Mouse (Mus musculus) neural tube, embryonic 13.5 days (tissue): ENCODE data around the gene Ube2l6. TPM values are rescaled to one million over a fixed set of nuclear protein-coding genes. Genes with fewer than 3 reads are reported as not detected.
"Not testable (repeated sequence)": the region's sequence is repeated elsewhere in the genome, so short reads cannot be mapped to it uniquely, and the experiment has no call there.

Experiments used
- ATAC-seq: fragments of 200-750 bp; cut with Nextera tagmentation; 2 replicates; pipeline ENCODE4 v1.8.0; 2017; ENCODE audit warnings: low read depth, mild to moderate bottlenecking, moderate TSS enrichment, moderate library complexity
- H3K27ac ChIP-seq: fragments of 300-500 bp; sonication (generic); replicated peaks from 2 replicates; pipeline ENCODE4 v1.5.1; 2015; ENCODE audit warnings: moderate library complexity, mild to moderate bottlenecking, inconsistent platforms
- H3K27me3 ChIP-seq: fragments of 300-500 bp; sonication (generic); 2 replicates; pipeline ENCODE4 v1.6.1; 2015; ENCODE audit warnings: mild to moderate bottlenecking, inconsistent platforms
- H3K36me3 ChIP-seq: fragments of 300-500 bp; sonication (generic); 2 replicates; pipeline ENCODE4 v1.6.1; 2015; ENCODE audit warnings: mild to moderate bottlenecking, inconsistent platforms
- H3K4me1 ChIP-seq: fragments of 300-500 bp; sonication (generic); replicated peaks from 2 replicates; pipeline ENCODE4 v1.6.1; 2015; ENCODE audit warnings: inconsistent platforms
- H3K4me2 ChIP-seq: fragments of 300-500 bp; sonication (generic); 2 replicates; pipeline ENCODE4 v1.6.1; 2015; ENCODE audit warnings: inconsistent platforms, mild to moderate bottlenecking, moderate library complexity
- H3K4me3 ChIP-seq: fragments of 300-500 bp; sonication (generic); 2 replicates; pipeline ENCODE4 v1.5.1; 2015; ENCODE audit warnings: mild to moderate bottlenecking, inconsistent platforms
- H3K9ac ChIP-seq: fragments of 300-500 bp; sonication (generic); 2 replicates; pipeline ENCODE4 v1.6.1; 2015; ENCODE audit warnings: moderate library complexity, mild to moderate bottlenecking, inconsistent platforms
- H3K9me3 ChIP-seq: fragments of 300-500 bp; sonication (generic); 2 replicates; pipeline ENCODE4 v1.6.1; 2016; ENCODE audit warnings: inconsistent platforms
- WGBS: fragments of 180-500 bp; shearing (Covaris S2); methylation state at CpG from one replicate; pipeline ENCODE4 v1.1.7; 2015; 5-methylcytosine and 5-hydroxymethylcytosine counted together
- polyA plus RNA-seq: library from polyadenylated mRNA; unstranded; fragments of >200 nt; fragmentation: Nextera tagmentation; extraction: Ambion mirVana; gene quantifications from 2 replicates; pipeline ENCODE4 v1.2.1, GENCODE M21; 2015

Ube2l6 gene
- polyA plus RNA-seq, 1 experiment from 2014 or later, result 18.3 TPM

DNA sequence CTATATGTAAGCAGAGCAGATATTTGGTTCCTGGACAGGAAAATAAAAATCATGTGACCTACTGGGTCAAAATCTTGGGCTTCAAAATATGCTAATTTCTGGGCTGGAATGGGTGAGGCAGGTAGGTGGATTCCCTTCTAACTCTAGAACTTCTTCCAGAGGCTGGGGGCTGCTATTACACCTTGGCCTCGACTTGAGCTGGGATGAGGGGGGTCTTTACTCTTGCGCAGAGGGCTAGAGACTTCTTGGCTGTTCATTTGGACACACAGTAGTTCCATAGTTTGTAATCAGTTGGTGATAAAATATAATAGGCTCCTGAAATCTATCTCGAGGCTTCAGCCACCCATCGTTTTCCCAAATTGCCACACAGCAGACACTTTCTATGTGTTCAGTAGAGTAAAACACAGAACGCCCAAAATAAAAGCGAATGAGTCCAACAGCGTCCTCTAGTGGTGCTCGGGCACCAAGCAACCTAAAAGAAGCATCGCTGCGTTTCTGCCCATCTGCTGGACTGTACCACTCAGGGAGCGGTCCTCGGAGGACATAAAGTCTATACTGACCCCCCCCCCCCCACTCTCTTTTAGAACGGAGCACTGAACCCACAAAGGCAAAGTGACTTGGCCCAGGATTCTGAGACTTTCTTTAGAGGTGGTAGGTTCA lies 665 bp upstream of the Ube2l6 start:
- no peaks in the 10 kb centered on the region for H3K9me3 ChIP-seq
- peak; percentile 66 for ATAC-seq
- WGBS, result 9% methylated on average over 13 of the region's 13 CpGs
- H3K27me3 ChIP-seq, result no peaks in the 10 kb centered on the region
- peak overlapping the region; percentile 97 for H3K4me2 ChIP-seq
- 0 out of 2 replicates have a peak overlapping the region, but pooled peaks have one; percentile 46 for H3K27ac ChIP-seq
- H3K4me3 ChIP-seq, result peak overlapping the region; percentile 58
- H3K9ac ChIP-seq, result peak overlapping the region; percentile 76
- H3K4me1 ChIP-seq, result peaks cover 7% of the 10 kb centered on the region
- H3K36me3 ChIP-seq, result no peaks in the 10 kb centered on the region

DNA sequence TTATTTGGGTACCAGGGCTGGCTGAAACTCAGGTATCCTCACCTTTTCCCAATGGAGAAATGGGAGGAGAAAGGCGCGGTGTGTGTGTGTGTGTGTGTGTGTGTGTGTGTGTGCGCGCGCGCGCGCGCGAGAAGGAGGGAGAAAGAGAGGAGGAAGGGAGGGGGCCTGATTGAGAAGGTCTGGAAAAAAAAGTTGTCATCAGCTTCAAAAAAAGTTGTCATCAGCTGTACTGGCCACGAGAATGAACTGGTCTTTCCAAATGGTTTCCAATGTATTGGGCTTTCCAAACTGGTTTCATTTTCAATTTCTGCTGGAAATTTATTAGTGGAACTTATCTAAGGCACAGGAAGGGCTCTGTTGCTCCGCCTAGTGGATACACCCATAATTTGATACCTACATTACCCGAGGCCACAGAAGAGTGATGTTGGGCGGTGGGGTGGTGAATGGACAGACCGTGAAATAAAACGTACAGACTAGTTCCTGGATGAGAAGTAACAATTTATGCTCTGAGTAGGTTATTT lies 473 bp downstream of the Ube2l6 start:
- Histone ChIP-seq H3K9ac (peak overlapping the region; percentile 76), H3K4me3 (peak overlapping the region; percentile 58), H3K36me3 (no peaks in the 10 kb centered on the region), H3K4me2 (peak overlapping the region; percentile 97), H3K27ac (0 out of 2 replicates have a peak overlapping the region, but pooled peaks have one; percentile 46), H3K4me1 (peaks cover 7% of the 10 kb centered on the region), H3K27me3 (no peaks in the 10 kb centered on the region), H3K9me3 (no peaks in the 10 kb centered on the region)
- ATAC-seq, result peak; percentile 62
- WGBS, result under 1% methylated on average over 16 of the region's 16 CpGs

DNA sequence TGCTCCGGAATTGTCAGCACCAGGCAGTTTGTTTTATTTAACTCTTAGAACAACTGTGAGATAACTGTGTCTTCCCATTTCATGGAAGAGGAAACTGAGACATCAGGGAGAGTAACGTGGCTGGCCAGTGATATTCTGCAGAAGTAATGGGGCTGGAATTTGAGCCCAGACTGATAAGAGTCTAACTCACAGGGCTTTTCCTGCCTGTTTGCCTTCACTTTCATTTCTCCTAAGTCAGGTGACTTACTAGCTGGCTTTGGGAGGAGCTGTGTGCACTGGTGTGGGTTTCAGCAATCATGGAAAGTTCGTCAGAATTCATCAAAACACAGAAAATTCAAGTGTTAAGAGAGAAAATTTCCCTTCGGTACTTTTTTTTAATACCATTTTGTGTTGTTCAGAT lies 1.7 kb downstream of the Ube2l6 start:
- H3K9me3 ChIP-seq, result no peaks in the 10 kb centered on the region
- no peak overlapping the region for H3K4me3 ChIP-seq
- no peak overlapping the region for H3K4me2 ChIP-seq
- 80% methylated on average over 4 of the region's 4 CpGs for WGBS
- H3K9ac ChIP-seq, result no peak overlapping the region
- no peaks in the 10 kb centered on the region for H3K36me3 ChIP-seq
- H3K4me1 ChIP-seq, result peaks cover 7% of the 10 kb centered on the region
- no peak for ATAC-seq
- no peak overlapping the region for H3K27ac ChIP-seq
- H3K27me3 ChIP-seq, result no peaks in the 10 kb centered on the region

DNA sequence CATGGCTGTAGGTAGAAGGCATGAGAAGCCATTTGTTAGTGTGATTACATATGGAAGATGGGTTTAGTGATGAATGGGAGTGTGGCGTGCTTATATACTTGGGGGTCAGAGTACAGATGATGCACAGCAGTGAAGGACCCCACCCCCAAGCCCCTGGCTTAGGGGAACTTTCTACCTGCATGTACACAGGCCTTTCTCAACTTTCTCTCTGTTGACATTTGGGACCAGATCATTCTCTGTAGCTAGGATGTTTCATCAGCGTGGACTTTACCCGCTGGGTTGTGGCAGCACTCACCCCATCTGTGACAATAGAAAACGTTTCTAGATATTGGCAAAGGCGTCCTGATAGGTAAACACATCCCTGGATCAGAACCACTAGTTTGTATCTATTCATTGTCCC lies 2.6 kb downstream of the Ube2l6 start:
- H3K9me3 ChIP-seq, H3K27ac ChIP-seq, H3K4me3 ChIP-seq, H3K27me3 ChIP-seq, H3K4me2 ChIP-seq, H3K36me3 ChIP-seq, H3K4me1 ChIP-seq, ATAC-seq, H3K9ac ChIP-seq: not testable (repeated sequence)
- WGBS, result 82% methylated on average over 5 of the region's 5 CpGs

DNA sequence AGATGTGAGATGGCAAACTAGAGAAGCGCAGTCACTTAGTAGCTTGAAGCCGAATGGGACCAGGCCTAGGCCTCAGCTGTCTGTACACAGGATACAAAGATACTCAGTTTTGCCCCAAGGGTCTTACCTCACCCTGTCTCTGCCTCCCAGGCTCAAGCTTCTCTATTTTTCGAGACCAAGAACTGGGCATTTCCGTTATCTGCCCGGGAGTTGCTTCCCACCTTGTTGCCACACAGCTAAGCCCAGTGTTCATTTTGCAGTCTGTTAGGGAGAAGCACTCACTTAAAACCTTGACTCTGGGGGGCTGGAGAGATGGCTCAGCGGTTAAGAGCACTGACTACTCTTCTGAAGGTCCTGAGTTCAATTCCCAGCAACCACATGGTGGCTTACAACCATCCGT lies 5.3 kb downstream of the Ube2l6 start:
- Histone ChIP-seq H3K4me2 (no peak overlapping the region), H3K4me3 (no peak overlapping the region), H3K9me3 (no peaks in the 10 kb centered on the region), H3K9ac (no peak overlapping the region), H3K4me1 (peaks cover 4% of the 10 kb centered on the region; the same call in 1 of the 2 replicates), H3K27me3 (no peaks in the 10 kb centered on the region), H3K27ac (no peak overlapping the region), H3K36me3 (no peaks in the 10 kb centered on the region)
- ATAC-seq, result no peak
- WGBS, result 92% methylated on average over 7 of the region's 7 CpGs

DNA sequence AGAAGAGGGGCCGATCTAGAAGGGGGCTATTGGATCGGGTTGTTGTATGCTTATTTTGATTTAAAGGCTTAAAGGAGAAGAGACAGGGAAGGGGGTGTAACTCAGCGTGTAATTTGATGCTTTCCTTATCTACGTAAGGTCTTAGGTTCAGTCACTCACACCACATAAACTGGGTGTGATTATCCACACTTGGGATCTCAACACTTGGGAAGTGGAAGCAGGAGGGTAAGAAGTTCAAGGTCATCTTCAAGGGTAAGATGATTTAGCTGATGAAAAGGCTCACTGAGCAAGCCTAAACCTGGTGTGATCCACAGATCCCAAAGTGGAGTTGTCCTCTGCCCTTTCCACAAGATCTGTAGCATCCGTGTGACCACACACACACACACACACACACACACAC lies 7.9 kb downstream of the Ube2l6 start:
- H3K4me2 ChIP-seq, result no peak overlapping the region
- H3K4me1 ChIP-seq, result no peaks in the 10 kb centered on the region
- H3K27ac ChIP-seq, result no peak overlapping the region
- no peaks in the 10 kb centered on the region for H3K27me3 ChIP-seq
- H3K9ac ChIP-seq, result no peak overlapping the region
- WGBS, result 76% methylated on average over 5 of the region's 5 CpGs
- no peaks in the 10 kb centered on the region for H3K36me3 ChIP-seq
- no peaks in the 10 kb centered on the region for H3K9me3 ChIP-seq
- H3K4me3 ChIP-seq, result no peak overlapping the region
- no peak for ATAC-seq

DNA sequence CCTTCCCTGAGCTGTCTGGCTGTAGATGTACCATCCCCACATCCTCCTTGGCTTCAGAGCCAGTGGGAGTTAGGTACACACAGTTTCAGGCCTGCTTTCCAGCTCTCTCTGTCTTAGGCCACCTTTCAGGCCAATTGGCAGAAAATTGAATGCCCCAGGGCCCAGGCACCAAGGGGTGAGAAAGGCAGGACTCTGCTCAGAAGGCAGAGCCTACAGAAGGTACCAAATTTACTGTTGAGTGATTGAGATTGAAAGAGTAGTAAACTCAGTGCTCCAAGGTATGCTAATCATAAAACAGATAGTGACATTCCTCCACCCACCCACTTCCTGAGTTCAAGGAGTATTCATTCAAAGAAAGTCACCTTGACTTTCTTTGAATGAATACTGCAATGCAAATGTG lies 10.7 kb downstream of the Ube2l6 start:
- H3K4me3 ChIP-seq, result no peak overlapping the region
- ATAC-seq, result no peak
- no peaks in the 10 kb centered on the region for H3K27me3 ChIP-seq
- H3K9me3 ChIP-seq, result no peaks in the 10 kb centered on the region
- H3K36me3 ChIP-seq, result no peaks in the 10 kb centered on the region
- H3K27ac ChIP-seq, result no peak overlapping the region
- H3K4me2 ChIP-seq, result no peak overlapping the region
- H3K4me1 ChIP-seq, result no peaks in the 10 kb centered on the region
- H3K9ac ChIP-seq, result no peak overlapping the region

DNA sequence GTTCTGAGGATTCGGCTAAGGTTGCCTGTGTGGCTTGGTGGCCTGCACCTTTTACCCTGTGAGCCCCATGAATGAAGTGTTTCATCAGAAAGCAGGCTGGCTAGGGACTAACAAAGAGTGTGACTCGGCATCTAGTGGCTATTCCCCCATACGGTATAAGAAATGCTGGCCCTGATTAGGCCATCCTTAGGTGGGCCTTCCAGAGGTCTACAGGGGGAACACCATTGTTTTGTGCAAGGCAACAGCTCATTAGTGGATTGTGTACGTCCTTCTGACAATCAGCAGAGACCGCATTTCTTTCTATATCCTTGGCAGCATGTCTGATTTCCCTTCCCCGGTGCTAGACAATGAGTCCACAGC lies 11.9 kb downstream of the Ube2l6 start:
- 76% methylated on average over 6 of the region's 6 CpGs for WGBS
- no peaks in the 10 kb centered on the region for H3K9me3 ChIP-seq
- no peak overlapping the region; the same call in 1 of the 2 replicates for H3K4me2 ChIP-seq
- H3K27me3 ChIP-seq, result no peaks in the 10 kb centered on the region
- no peaks in the 10 kb centered on the region for H3K36me3 ChIP-seq
- H3K27ac ChIP-seq, result no peak overlapping the region
- H3K4me3 ChIP-seq, result no peak overlapping the region
- H3K9ac ChIP-seq, result no peak overlapping the region
- H3K4me1 ChIP-seq, result no peaks in the 10 kb centered on the region
- ATAC-seq, result no peak

DNA sequence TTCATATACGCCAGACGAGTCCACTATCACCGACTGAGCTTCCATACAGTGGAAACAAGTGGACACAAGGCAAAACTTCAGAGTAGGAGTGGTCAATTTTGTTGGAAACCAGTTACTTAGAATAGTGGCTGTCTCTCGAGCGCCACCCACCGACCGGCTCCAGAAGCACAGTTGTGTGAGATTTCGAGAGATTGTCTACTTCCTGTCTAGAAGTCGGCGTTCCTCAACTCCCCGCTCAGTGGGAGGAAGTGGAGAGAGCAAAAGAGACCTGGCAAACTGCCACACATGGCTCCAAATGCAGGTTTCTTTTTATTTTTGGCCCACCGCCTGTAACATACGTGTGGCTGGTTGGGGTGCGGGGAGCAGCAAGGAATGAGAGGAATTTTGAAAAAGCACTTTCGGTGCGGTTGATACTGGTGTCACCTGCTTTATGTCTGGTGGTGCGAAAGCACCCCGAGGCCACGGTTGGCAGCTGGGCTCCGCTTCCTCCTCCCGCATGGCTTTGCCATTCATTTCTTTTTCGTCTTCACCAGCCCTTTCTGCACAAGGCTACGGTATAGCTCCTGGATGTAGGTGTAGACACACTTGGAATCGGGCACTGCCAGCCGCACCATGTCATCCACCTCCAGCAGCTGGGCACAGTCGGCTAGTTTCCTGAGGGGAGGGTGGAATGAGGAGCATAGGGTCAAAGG lies 12.4 kb downstream of the Ube2l6 start:
- Histone ChIP-seq H3K4me3 (peak overlapping the region; percentile 2; the same call in 1 of the 2 replicates), H3K4me1 (no peaks in the 10 kb centered on the region), H3K9ac (no peak overlapping the region), H3K27me3 (no peaks in the 10 kb centered on the region), H3K36me3 (no peaks in the 10 kb centered on the region), H3K4me2 (peak overlapping the region; percentile 49), H3K9me3 (no peaks in the 10 kb centered on the region), H3K27ac (no peak overlapping the region)
- 45% methylated on average over 26 of the region's 26 CpGs for WGBS
- peak; percentile 52; the same call in 1 of the 2 replicates for ATAC-seq

DNA sequence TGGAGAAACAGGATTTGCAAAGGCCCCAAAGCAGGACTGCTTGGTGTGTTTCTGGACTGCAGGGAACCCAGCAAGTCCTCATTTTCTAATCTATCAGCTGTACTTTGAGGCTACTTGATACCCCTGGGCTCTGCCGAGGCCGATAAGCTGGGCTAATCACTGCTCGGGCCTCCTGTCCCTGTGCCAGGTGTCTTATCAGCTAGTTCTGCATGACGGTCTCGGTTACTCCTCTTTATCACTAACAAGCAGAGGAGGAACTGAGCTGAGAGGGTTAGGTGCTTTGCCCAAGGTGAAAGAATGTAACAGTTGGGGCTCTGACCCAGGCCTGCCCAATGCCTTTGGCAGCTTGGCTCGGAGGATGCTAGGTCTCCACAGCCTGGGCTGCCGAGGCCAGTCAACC lies 13.3 kb downstream of the Ube2l6 start:
- WGBS, result 90% methylated on average over 7 of the region's 7 CpGs
- Histone ChIP-seq H3K27me3 (no peaks in the 10 kb centered on the region), H3K36me3 (no peaks in the 10 kb centered on the region), H3K4me2 (no peak overlapping the region), H3K4me3 (no peak overlapping the region), H3K4me1 (no peaks in the 10 kb centered on the region), H3K9me3 (no peaks in the 10 kb centered on the region), H3K9ac (no peak overlapping the region), H3K27ac (no peak overlapping the region)
- no peak for ATAC-seq

DNA sequence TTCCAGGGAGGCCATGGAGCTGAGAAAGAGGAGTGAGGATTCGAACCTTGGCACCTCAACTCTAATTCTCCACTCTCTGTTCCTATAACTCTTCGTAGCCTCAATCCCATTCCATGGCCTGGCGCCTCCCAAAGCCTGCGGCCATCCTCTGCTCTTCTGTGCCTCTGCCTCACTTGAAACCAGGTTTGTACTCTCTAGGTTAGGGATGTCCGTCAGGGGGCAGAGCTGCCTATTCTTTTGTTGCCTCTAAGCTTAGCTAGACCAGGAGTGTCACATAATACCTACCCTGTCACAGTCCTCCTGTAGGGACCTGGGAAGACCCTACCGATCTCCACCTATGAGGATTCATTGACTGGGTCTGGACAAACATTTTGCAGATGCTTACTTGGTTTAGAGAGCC lies 14.0 kb downstream of the Ube2l6 start:
- Histone ChIP-seq H3K36me3 (no peaks in the 10 kb centered on the region), H3K27ac (no peak overlapping the region), H3K4me3 (no peak overlapping the region), H3K4me1 (no peaks in the 10 kb centered on the region), H3K9me3 (no peaks in the 10 kb centered on the region), H3K4me2 (no peak overlapping the region), H3K27me3 (no peaks in the 10 kb centered on the region), H3K9ac (no peak overlapping the region)
- no peak for ATAC-seq
- WGBS, result 76% methylated on average over 6 of the region's 6 CpGs

DNA sequence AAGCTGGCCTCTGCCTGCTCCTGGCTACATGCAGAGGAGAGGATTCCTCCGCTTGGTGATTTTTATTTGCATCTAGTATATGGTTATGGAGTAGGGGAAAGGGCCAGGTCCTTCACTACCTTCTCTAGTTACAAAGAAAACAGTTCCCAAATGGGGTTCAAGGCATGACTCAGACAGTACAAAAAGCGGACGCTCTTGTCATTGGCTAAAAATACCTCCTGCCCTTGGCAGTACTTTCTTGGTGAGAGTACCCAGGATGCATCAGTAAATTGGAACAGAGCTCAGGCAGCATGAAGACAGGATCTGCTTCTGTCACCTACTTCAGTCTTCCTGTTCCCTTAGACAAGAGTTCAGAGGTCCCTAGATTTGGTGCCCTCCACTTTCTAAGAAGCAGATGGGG lies 21.2 kb downstream of the Ube2l6 start:
- H3K27me3 ChIP-seq, result peaks cover 7% of the 10 kb centered on the region
- H3K4me3 ChIP-seq, result no peak overlapping the region
- no peak for ATAC-seq
- H3K27ac ChIP-seq, result no peak overlapping the region
- no peak overlapping the region for H3K9ac ChIP-seq
- H3K4me2 ChIP-seq, result no peak overlapping the region
- 75% methylated on average over 3 of the region's 3 CpGs for WGBS
- H3K9me3 ChIP-seq, result no peaks in the 10 kb centered on the region
- no peaks in the 10 kb centered on the region for H3K4me1 ChIP-seq
- H3K36me3 ChIP-seq, result no peaks in the 10 kb centered on the region
